Mouse (Mus musculus) ovary, postnatal 10 days (tissue): Measurements from ENCODE around the gene Prss22.

Experiments used
- DNase-seq: peaks from one replicate; pipeline ENCODE4 v3.0.0; 2022; ENCODE audit warnings: low spot score

Prss22 gene

DNA sequence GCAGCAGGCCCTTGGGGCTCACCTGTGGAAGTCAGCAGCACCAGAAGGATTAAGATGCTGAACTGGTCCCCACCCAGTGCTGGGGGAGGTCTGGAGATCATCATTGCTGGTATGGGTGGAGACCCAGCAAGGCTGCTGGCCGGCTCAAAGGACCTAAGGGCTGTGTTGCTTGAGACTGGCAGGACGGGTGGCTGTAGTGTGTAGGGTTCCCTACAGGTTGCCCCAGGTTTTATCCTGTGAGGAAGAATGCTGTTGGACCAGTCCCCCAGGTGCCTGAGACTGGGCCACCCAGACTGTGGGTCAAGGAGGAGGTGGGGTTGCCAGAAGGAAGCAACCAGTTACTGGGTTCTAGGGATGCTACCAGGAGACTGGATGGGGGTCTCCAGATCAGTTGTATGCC, at the start of gene Prss22:
Gene Prss22, minus strand, starts transcription at position 200 of the 400 bp plus-strand sequence.
- no peak for DNase-seq

DNA sequence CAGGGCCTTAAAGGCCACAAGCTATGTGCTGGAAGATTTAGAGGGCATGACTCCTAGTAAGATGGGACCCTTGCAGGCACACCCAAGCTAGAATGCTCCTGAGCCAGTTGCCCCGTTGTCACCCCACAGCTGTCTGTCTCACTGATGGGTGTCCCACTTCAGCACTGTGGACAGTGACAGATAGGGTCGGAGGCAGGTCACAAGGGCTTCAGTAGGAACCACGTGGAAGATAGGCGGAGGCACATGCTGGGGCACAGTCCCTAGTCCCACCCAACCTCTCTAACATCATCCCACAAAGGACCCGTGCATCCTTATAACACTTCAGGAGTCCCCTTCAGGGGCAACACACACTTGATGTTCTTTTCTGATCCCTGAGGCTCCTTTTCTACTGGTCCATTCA, 48.1 kb upstream of the Prss22 start:
- DNase-seq, result no peak

DNA sequence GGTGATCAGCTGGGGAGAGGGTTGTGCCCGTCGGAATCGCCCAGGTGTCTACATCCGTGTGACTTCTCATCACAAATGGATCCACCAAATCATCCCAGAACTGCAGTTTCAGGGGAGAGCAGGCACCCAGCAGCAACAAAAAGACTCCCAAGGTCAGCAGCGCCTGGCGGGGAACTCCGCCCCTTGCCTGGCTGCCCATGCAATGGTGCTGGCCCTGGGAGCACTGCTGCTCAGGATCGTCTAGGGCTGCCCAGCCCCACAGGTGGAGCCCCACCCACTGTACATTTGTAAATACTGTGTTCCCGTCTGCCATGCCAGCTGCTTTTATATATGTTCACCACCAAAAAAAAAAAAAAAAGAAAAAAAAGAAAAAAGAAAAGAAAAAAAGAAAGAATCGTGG, 47.7 kb upstream of the Prss22 start:
- no peak for DNase-seq

DNA sequence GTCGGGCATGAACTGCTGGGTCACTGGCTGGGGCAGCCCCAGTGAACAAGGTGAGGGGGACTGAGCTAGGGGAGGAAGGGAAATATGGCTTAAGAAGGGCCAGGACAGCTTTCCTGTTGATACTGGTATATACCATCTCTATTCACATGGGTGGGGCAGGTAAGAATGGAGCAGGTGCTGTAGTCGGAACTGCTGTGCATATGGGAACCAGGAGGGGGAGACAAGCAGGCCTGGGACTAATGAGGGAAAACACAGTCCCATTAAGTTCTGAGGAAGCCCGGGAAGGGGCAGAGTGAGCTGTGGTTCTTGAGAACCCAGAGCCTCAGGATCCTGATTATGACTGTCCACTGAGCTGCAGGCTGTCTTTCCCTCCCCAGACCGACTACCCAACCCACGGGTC, 46.6 kb upstream of the Prss22 start:
- no peak for DNase-seq

DNA sequence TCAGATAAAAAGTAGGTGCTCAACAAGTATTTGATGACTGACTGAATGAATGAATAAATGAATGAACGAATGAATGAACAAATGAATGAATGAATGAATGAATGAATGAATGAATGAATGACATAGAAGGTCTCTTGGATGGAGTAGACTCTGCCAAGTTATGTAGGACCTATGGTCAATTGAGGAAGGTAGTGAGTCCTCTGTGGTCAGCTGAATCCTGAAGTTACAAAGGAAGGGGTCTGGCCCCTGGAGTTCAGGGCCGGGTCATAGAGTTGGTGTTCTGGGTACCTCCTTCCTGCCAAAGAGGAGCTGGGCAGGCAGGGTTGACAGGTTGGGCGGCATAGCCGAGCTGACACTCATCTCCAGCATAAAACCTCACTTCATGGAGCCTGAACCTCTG, 39.9 kb upstream of the Prss22 start, which contains the start of gene Prss27:
Gene Prss27, plus strand, starts transcription at position 301 of the 400 bp plus-strand sequence.
- no peak for DNase-seq

DNA sequence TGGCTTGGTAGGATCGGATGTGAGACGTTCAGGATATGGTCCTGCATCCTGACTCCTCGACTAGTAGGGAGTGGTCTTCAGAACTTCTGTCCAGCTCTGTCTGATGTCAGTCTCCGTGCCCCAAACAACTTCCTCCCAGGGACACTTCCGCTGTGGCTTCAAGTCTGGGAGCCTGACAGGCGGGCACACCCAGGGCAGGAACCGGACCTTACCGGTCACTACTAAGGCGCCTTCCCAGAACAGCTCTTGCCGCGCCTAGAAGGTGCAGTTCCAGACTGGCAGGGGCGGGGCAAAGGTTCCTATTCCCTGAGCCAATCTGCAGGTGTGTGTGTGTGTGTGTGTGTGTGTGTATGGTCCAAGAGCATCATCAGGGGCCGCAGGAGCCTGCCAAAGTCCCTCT, 39.5 kb upstream of the Prss22 start:
- no peak for DNase-seq

DNA sequence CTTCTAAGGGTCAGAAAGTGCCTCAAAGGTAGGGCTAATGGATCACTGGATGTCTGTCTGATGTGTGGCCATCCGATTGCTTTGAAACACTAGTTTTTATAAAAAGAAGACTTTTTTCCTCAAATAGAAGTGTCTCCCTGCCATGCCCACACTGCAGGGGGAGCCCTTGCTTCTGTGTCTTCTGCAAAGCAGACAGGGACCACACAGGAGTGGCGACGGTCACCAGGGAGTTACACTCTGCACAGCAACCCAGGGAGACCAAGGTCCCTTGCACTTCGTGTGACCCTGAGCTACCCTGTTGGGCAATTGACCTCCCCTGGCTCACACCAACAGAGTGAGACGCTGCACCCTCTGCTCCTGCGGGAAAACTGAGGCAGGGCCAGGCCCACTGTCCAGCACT, 39.1 kb upstream of the Prss22 start:
- DNase-seq, result no peak

- DNase-seq, result no peak
Measured at GRCm38 (mm10) chr17:24035087-24035486, 37.2 kb upstream of the Prss22 start.

DNA sequence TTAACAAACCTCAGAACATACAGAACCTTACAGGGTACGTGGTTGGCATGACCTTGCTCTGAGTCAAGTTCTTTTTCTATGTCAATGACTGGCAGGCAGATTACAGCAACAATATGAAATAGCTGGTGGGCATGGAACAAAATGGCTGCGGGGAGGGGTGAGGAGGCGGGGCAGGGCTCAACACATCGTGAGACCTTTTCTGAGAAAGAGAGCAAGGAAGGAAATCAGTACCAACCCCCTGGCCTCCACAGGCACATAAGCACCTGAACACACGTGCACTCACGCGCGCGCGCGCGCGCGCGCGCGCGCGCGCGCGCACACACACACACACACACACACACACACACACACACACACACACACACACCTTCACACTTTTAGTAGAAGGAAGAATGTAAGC, 32.7 kb upstream of the Prss22 start:
- DNase-seq, result no peak

GRCm38 (mm10) chr17:24029477-24029876, 31.6 kb upstream of the Prss22 start:
- DNase-seq, result no peak

DNA sequence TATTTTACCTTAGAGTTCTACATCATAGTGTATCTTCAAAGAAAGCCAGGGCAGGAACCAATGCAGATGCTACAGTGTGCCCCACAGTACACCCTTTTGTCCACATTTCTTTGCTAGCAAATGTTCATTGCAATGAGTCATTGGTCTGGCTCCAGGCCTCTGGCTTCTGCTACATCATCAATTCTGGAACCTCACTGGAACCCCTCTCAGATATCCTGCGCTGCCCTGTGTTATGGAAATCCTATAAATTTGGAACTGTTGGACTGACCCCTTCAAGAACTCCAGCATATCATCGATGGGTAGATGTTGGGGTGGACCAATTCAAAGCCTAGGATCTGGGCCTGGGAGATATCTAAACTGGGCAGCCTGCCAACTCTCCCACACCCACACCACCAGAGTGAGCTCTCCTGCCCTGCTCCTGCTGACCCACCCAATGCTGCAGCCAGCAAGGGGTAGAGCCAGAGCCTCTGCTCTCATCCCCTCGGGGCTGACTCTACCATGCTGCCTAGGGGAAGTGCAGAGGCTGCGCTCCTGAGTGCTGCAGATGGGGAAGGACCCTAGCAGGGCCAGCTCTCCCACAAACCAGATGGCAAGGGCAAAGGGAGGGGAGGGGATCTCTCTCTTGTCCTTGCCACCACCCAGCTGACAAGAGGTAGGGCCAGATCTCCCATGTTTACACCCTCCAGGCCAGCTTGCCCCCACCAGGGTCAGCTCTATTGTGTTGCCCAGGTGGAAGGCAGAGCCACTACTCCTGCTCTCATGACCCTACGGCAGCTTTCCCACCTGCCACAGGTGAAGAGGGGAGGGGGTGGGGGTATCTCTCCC, 23.7 kb upstream of the Prss22 start:
- no peak for DNase-seq

- no peak for DNase-seq
Measured at GRCm38 (mm10) chr17:24020696-24021095, 22.8 kb upstream of the Prss22 start.

DNA sequence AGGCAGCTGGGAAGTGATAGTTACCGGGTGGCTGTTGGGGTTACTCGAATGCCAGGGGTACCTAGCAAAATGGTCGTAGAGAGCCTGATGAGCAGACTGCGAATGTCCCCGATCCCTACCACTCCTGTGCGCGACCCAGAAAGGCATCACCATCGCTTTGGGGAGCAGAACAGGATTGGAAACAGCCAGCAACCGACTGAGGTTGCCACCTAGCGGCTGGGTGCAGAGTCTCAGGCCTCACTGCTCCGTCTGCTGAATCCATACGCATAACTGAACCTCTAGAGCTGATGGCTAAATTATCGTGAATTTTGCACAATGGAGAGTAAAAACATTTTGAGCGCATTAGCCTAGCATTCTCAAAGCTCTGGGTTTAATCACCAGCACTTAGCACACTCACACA, 17.8 kb upstream of the Prss22 start:
- no peak for DNase-seq

- no peak for DNase-seq
Measured at GRCm38 (mm10) chr17:24014433-24014965, 16.6 kb upstream of the Prss22 start.

DNA sequence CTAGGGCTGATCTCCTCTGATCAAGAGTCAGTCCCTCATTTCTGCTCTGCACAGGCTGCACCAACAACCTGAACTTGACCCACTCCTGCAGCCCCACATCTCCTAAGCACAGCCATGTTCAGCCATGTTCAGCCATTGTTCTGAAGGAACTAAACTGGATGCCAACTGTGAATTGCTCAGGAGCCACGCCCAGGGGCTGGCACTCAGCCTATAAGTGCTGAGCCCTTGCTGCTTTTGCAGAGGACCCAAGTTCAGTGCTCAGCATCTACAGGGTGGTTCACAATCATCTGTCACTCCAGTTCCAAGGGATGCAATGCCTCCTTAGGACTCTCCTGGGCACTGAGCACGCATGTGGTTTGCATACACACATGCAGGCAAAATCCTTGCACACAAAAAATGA, 15.0 kb upstream of the Prss22 start:
- DNase-seq, result no peak

DNA sequence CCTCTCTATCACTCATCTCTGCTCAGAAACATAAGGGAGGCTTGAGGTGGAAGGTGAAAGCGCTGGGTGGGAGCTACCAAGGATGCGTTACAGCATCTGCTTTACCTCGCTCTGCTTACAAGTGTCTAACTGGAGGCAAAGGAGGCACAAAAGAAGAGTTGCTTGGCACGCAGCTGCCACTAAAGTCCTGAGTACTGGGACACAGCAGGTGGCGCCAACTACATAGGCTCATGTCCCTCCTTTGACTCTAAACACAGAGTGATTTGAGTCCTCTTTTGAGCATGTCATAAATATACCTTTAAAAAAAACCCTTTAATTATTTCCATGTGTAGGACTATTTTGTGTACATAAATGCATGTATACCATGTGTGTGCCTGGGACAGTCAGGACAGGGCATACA, 11.7 kb upstream of the Prss22 start:
- DNase-seq, result no peak

- DNase-seq, result no peak
Measured at GRCm38 (mm10) chr17:24008105-24008504, 10.2 kb upstream of the Prss22 start.

DNA sequence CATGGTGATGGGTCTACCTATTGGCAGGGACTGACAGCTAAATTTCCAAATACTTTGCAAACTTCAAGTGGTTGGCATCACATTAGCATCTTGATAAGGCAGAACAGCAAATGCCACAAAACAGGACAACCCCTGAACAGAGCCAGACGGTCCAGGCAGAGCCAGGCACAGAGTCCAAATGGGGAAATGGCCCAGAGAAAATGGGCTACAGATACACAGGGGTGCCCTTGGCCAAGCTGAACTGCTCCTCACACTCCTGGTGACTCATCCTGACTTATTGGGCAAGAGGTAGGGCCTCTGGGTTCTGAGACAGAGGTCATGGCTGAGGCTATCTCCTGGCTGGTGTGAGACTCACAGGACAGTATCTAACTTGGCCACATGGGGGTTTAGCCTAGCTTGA, 9.5 kb upstream of the Prss22 start:
- DNase-seq, result no peak

GRCm38 (mm10) chr17:24006930-24007329, 9.0 kb upstream of the Prss22 start:
- no peak for DNase-seq

DNA sequence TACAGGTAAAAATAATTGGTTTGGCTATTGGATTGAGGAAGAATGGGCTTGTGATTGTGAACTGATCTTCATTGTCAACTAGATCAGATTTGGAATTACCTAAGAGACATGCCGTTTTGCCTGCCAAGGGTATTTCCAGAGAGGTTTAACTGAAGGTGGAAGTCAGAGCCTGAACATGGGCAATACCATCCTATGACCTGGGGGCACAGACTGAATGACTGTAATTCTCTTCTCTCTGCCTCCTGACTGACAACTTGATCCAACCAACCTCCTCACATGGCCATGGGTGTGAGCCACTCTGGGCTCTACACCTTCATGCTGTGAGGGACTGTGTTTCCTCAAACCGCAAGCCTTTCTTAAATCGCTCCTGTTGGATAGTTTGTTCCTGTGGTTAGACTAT, 7.1 kb upstream of the Prss22 start:
- DNase-seq, result no peak

DNA sequence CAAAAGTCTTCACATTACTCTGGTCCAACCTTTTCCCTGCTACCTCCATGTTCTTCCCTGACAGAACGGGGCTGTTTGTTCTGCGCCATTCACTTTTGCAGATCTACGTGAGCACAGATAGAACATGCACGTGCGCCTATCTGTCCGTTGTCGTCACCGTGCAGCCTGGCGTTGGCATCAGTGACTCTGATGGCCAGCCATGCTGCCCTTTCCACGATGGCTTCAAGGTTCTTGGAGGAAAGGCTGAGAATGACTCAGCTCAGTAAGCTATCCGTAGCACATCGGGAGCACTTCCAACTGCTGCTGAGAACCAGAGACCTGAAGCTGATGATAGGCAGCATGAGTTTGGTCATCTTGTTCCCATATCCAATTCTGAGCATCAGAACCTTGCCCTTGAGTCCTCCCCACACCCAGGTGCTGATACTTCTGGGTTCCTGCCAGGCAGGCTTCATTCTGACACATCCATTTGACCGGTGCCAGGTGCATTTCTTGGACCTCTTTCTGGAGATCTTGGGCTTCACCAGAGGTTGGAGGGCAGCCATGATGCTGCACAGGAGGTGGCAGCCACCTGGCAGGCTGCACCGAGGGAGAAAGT, 6.3 kb upstream of the Prss22 start:
- DNase-seq, result no peak

DNA sequence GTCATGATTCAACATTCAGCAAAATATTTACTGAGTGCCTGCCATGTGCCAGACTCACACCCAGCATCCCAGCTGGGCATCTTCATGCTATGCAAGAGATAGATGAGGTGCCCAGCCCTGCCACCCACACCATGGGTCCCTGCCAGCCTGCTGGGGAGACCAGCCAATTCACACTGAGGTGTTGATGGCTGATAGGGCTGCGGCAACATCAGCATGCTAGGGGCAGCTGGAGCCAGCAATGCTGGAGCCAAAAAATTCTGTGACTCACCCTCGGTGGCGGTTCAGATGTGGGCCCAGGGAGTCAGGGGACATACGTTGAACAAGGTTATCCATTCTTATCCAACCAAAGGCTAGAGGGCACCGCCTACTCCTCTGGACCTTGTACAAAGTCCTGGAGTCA, 2.5 kb upstream of the Prss22 start:
- no peak for DNase-seq

DNA sequence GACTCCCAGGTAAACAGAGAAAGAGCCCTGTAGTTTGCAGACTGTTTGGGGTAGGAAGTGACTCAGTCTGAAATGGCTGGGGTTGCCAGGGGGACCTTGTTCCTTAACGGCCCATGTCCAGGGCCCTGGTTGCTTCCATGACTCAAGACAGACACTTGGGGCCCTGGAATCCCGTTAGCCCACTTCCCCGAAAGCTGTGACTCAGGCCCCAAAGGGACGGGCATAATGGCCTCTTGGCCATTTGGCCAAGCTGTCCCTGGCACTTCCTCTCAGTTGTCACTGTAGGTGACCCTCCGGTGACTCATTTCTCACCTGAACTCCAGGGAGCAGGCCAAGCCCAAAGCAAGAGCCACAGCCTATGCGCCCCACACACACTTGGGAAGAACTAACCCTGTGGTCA, 483 bp upstream of the Prss22 start:
- DNase-seq, result no peak

DNA sequence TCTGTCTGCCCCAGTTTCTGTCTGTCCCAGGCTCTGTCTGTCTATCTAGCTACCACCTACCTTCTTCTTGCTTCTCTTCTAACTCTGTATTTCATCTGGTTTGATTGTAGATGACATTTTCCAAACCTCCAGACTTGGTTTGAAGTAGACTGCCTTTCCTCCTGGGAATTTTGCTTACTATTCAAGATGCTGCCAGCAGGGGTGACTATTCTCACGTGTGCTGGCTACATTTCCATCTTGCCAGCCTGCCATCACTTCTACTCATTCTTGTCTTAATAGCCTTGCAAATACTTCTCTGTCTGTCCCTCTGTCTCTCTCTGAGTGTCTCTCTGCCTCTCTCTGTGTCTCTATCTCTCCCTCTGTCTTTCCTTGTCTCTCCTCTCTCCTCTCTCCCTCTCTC, 2.5 kb downstream of the Prss22 start:
- DNase-seq, result no peak
